Mouse (Mus musculus): ENCODE measurements around the gene Cyp46a1. TPM values are rescaled to one million over a fixed set of nuclear protein-coding genes. Genes with fewer than 3 reads are reported as not detected.

Gene Cyp46a1
- polyA plus RNA-seq (2012; rRNA removed) = 31.0 and 52.6 TPM in 2 replicates

DNA sequence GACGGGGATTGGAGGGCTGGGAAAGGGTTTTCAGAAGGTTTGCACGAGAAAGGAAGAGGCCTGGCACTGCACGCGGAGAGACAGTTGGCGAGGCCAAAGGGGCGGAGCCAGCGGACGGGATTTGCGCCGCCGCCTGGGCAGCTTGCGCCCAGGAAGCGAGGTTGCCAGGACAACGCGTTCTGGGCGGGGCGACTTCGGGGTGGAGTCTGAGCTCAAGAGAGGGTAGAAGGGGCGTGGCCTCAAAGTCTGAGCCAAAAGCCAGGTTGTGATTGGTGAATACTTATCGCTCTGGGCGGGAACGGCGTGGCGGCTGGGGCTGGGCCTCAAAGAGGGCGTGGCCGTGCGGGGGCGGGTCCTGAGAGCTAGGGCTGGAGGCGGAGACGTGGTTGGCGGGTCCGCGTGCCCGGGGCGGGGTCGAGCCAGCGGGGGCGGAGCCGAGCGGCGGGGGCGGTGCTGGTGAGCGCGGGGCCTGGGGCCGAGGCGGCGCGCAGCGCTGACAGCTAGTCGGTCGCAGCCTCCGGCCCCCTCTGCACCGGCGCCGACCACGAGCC, at the start of gene Cyp46a1:
Gene Cyp46a1 (plus strand): TSS at position 487 of the 551 bp plus-strand sequence.
- DNase-seq (ENCODE audit: low read depth) = peak; percentile 100
- TF ChIP-seq POLR2A (IDR thresholded peaks at IDR 0.05; ENCODE audit: borderline replicate concordance, extremely low read depth, insufficient read depth, insufficient read length, poor library complexity, severe bottlenecking) (peak; percentile 53), CTCF (IDR thresholded peaks at IDR 0.05; ENCODE audit: borderline replicate concordance, extremely low read depth, insufficient read depth, insufficient read length) (no peak)

DNA sequence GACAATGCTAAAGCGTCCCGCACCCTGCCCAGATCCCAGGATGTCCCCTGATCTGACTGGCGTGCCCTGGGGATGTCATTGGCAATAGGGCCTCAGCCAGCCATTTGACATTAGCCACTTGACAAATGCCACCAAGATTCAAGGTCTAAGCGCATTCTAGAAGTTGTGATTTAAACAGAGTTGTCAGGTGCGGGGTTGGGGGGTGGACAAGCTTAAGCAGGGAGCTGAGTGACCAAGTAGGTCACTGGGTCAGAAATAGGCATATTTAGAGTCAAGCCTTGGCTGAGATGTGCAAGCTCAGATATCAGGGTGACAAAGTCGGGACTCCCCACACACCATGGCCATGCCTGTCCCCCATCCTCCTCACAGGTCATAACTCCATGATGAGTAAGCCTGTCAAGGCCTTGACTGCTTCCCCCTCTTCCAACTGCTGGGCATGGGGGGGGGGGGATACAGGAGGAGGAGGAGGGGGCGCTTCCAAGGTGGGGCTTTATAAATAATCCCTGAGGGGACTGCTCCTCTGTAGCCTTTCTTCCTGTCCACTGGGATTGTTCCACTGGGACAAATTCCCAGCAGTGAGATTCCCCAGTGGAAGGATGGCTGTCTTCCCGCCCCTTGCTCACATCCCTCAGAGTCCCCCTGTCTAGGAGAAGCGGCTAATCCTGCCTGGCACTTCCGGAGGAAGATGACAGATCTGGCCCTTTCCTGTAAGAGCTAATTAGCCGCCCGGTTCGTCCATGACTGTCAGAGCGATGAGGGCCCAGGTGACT, 49.5 kb upstream of the Cyp46a1 start:
- TF ChIP-seq CTCF (IDR thresholded peaks at IDR 0.05; ENCODE audit: borderline replicate concordance, extremely low read depth, insufficient read depth, insufficient read length) = no peak
- TF ChIP-seq POLR2A (IDR thresholded peaks at IDR 0.05; ENCODE audit: borderline replicate concordance, extremely low read depth, insufficient read depth, insufficient read length, poor library complexity, severe bottlenecking) = no peak
- DNase-seq (ENCODE audit: low read depth) = peak; percentile 74

- no peak for DNase-seq (ENCODE audit: low read depth)
- TF ChIP-seq POLR2A (IDR thresholded peaks at IDR 0.05; ENCODE audit: borderline replicate concordance, extremely low read depth, insufficient read depth, insufficient read length, poor library complexity, severe bottlenecking) (no peak), CTCF (IDR thresholded peaks at IDR 0.05; ENCODE audit: borderline replicate concordance, extremely low read depth, insufficient read depth, insufficient read length) (no peak)
These were observed 48.8 kb upstream of the Cyp46a1 start for GRCm38 (mm10) chr12:108285225-108286011.

GRCm38 (mm10) chr12:108286381-108286780, 47.8 kb upstream of the Cyp46a1 start:
- DNase-seq (ENCODE audit: low read depth) = no peak
- TF ChIP-seq CTCF (IDR thresholded peaks at IDR 0.05; ENCODE audit: borderline replicate concordance, extremely low read depth, insufficient read depth, insufficient read length) = no peak
- no peak for TF ChIP-seq POLR2A (IDR thresholded peaks at IDR 0.05; ENCODE audit: borderline replicate concordance, extremely low read depth, insufficient read depth, insufficient read length, poor library complexity, severe bottlenecking)

DNA sequence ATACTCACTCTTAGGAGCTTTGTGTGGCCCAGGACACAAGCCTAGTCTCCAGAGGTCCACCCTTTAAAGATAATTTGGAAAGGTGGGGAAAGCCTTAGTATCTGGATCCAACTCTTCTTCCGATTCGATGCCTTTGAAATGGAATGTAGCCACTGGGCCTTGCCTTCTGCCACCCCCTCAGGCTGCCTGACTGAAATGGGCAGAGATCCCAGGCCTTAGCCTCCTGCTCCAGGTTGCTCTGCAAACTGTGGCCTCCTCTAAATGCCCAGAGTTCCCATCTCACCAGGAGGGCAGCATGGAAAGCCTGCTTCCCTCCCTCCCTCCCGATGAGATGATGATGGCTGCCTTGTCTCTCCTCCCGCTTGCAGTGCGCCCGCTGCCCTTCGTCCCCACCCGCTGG, 47.2 kb upstream of the Cyp46a1 start:
- DNase-seq (ENCODE audit: low read depth) = no peak
- TF ChIP-seq POLR2A (IDR thresholded peaks at IDR 0.05; ENCODE audit: borderline replicate concordance, extremely low read depth, insufficient read depth, insufficient read length, poor library complexity, severe bottlenecking) = no peak

- TF ChIP-seq CTCF (IDR thresholded peaks at IDR 0.05; ENCODE audit: borderline replicate concordance, extremely low read depth, insufficient read depth, insufficient read length) = no peak
- no peak for TF ChIP-seq POLR2A (IDR thresholded peaks at IDR 0.05; ENCODE audit: borderline replicate concordance, extremely low read depth, insufficient read depth, insufficient read length, poor library complexity, severe bottlenecking)
- peak; percentile 61 for DNase-seq (ENCODE audit: low read depth)
These were observed 45.9 kb upstream of the Cyp46a1 start for GRCm38 (mm10) chr12:108288127-108288880.

GRCm38 (mm10) chr12:108292419-108292818, 41.8 kb upstream of the Cyp46a1 start:
- DNase-seq (ENCODE audit: low read depth) = peak; percentile 84
- TF ChIP-seq POLR2A (IDR thresholded peaks at IDR 0.05; ENCODE audit: borderline replicate concordance, extremely low read depth, insufficient read depth, insufficient read length, poor library complexity, severe bottlenecking) = no peak
- TF ChIP-seq CTCF (IDR thresholded peaks at IDR 0.05; ENCODE audit: borderline replicate concordance, extremely low read depth, insufficient read depth, insufficient read length) = no peak

DNA sequence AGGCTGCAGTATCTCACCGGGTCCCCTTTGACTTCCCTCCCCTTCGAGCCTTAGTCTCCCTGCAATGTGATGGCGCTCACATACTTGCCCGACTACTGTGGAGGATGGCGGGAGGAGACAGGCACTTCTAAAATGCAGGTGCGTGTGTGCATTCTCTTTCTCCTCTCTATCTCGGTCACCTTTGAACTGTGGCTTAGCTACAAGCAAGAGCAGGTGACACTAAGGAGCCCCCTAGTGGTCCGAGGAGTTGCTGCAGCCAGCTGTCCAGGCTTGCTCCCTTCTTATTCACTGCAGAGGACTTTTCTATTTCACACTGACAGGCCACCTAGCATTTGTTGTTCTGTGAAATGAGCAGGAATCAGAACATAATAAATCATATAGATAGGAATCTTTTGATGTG, 41.2 kb upstream of the Cyp46a1 start:
- TF ChIP-seq POLR2A (IDR thresholded peaks at IDR 0.05; ENCODE audit: borderline replicate concordance, extremely low read depth, insufficient read depth, insufficient read length, poor library complexity, severe bottlenecking) = no peak
- peak; percentile 92 for TF ChIP-seq CTCF (IDR thresholded peaks at IDR 0.05; ENCODE audit: borderline replicate concordance, extremely low read depth, insufficient read depth, insufficient read length)

GRCm38 (mm10) chr12:108294620-108295019, 39.6 kb upstream of the Cyp46a1 start:
- TF ChIP-seq CTCF (IDR thresholded peaks at IDR 0.05; ENCODE audit: borderline replicate concordance, extremely low read depth, insufficient read depth, insufficient read length) = no peak
- TF ChIP-seq POLR2A (IDR thresholded peaks at IDR 0.05; ENCODE audit: borderline replicate concordance, extremely low read depth, insufficient read depth, insufficient read length, poor library complexity, severe bottlenecking) = no peak
- peak; percentile 59 for DNase-seq (ENCODE audit: low read depth)

More for the DNA sequence above, 41.2 kb upstream of the Cyp46a1 start:
- DNase-seq (ENCODE audit: low read depth) = peak; percentile 87

GRCm38 (mm10) chr12:108297033-108297432, 37.1 kb upstream of the Cyp46a1 start:
- DNase-seq (ENCODE audit: low read depth) = no peak
- TF ChIP-seq POLR2A (IDR thresholded peaks at IDR 0.05; ENCODE audit: borderline replicate concordance, extremely low read depth, insufficient read depth, insufficient read length, poor library complexity, severe bottlenecking) (no peak), CTCF (IDR thresholded peaks at IDR 0.05; ENCODE audit: borderline replicate concordance, extremely low read depth, insufficient read depth, insufficient read length) (peak; percentile 45)

- TF ChIP-seq POLR2A (IDR thresholded peaks at IDR 0.05; ENCODE audit: borderline replicate concordance, extremely low read depth, insufficient read depth, insufficient read length, poor library complexity, severe bottlenecking) (no peak), CTCF (IDR thresholded peaks at IDR 0.05; ENCODE audit: borderline replicate concordance, extremely low read depth, insufficient read depth, insufficient read length) (no peak)
- DNase-seq (ENCODE audit: low read depth) = no peak
These were observed 33.2 kb upstream of the Cyp46a1 start for GRCm38 (mm10) chr12:108301006-108301405.
